Mouse (Mus musculus): ENCODE results near the gene Mroh2a.

DNA sequence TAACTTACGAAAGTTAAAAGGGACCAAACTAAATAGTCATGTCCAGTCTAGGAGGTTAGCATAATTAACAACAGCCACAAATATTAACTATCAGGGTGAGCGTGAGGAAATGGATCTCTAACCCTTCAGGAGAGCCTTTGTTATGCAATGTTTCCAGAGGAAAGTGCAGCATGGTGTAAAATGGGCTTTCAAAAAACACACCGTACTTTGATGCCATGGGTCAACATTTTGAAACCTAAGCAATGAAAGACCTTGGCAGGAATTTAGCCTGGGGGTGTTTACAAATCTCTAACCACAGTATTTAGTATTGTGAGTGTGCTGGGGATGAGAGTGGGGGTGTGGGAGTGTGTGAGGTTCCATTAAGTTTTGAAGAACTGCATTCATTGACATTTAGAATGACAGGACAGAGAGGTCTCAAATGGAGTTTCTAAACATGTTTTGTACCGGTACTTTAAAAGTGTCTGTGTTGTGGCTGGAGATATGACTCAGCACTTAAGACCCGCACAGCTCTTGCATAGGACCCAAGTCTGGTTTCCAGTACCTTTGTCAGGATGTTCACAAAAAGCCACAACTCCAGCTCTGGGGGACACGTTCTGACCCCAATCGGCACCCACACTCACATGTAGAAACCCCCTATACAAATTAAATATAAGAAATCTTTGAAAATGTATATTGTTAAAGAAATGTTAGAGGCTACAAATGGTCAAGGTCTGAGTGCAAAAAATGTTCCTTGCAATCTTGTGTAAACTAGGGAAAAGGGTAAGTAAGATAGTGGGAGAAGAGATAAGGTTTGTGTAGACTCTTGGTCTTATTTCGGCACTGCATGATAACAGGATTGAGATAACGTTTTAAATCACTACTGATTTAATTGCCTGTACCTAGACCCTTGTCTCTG lies 52.6 kb downstream of the Mroh2a start:
- TF ChIP-seq CTCF (IDR thresholded peaks at IDR 0.05; ENCODE audit: extremely low read depth, insufficient read depth, low read length): no peak
- TF ChIP-seq POLR2A (IDR thresholded peaks at IDR 0.05; ENCODE audit: extremely low read depth, insufficient read depth, low read length): no peak

Measured in cortical plate, adult 2 months (tissue).